Mouse (Mus musculus) CH12.LX (cell line): ENCODE results near the gene 1700069L16Rik.

Experiments
- CTCF ChIP-seq, 2 experiments: IDR thresholded peaks in 1 of 2; conservative IDR thresholded peaks in 1 of 2; 2 replicates each; pipeline ENCODE4 v1.5.1; 2011 to 2012; ENCODE audit warnings: low read depth in 2 of 2, low read length in 2 of 2, improper control_type of control experiment in 1 of 2, inconsistent platforms in 1 of 2, mild to moderate bottlenecking in 1 of 2, moderate library complexity in 1 of 2
- EP300 ChIP-seq: IDR thresholded peaks from 2 replicates; pipeline ENCODE4 v1.6.1; 2011; ENCODE audit warnings: low read length, improper control_type of control experiment
- IRF4 ChIP-seq: IDR thresholded peaks from 2 replicates; pipeline ENCODE4 v1.6.1; 2014; ENCODE audit warnings: low read depth, mild to moderate bottlenecking, inconsistent platforms, low read length, improper control_type of control experiment
- JUND ChIP-seq: conservative IDR thresholded peaks from 2 replicates; pipeline ENCODE4 v1.6.1; 2011; ENCODE audit warnings: low read depth, low read length, improper control_type of control experiment
- MAFK ChIP-seq: IDR thresholded peaks from 2 replicates; pipeline ENCODE4 v1.6.1; 2011; ENCODE audit warnings: low read length, improper control_type of control experiment; ENCODE audit not compliant: insufficient replicate concordance
- MYC ChIP-seq: IDR thresholded peaks from 2 replicates; pipeline ENCODE4 v1.6.1; 2011; ENCODE audit warnings: low read depth, mild to moderate bottlenecking, improper control_type of control experiment, low read length
- POLR2A ChIP-seq: IDR thresholded peaks from 2 replicates; pipeline ENCODE4 v1.6.1; 2011; ENCODE audit warnings: low read depth, mild to moderate bottlenecking, improper control_type of control experiment, low read length
- RAD21 ChIP-seq: IDR thresholded peaks from 2 replicates; pipeline ENCODE4 v1.6.1; 2011; ENCODE audit warnings: low read depth, mild to moderate bottlenecking, low read length, improper control_type of control experiment, moderate library complexity
- TCF12 ChIP-seq: IDR thresholded peaks from 2 replicates; pipeline ENCODE4 v1.6.1; 2014; ENCODE audit warnings: low read depth, mild to moderate bottlenecking, inconsistent platforms, low read length, improper control_type of control experiment
- ZNF384 ChIP-seq: IDR thresholded peaks from 2 replicates; pipeline ENCODE4 v1.6.1; 2012; ENCODE audit warnings: low read depth, low read length, improper control_type of control experiment, inconsistent platforms

- TF ChIP-seq POLR2A (no peak), ZNF384 (peak; percentile 34; the same call in 1 of the 2 replicates), EP300 (peak; percentile 57; the same call in 1 of the 2 replicates), JUND (peak; percentile 58; the same call in 1 of the 2 replicates), RAD21 (no peak; the same call in none of the 2 replicates), MAFK (peak; percentile 41; the same call in 1 of the 2 replicates), CTCF (conservative IDR thresholded peaks at IDR 0.05 in 1 of 2, IDR thresholded peaks at IDR 0.05 in 1 of 2; ENCODE audit: low read depth in 2 of 2, low read length in 2 of 2) (peak; percentile 60 to 98), TCF12 (no peak), MYC (0 out of 2 replicates have a peak, but pooled peaks have one; percentile 37), IRF4 (peak; percentile 75)
Measured at GRCm38 (mm10) chr5:113773664-113774063, 49.1 kb upstream of the 1700069L16Rik start.
